Mouse (Mus musculus): ENCODE results near the gene Gm28539. TPM values are rescaled to one million over a fixed set of nuclear protein-coding genes. Genes with fewer than 3 reads are reported as not detected.
"Not testable (repeated sequence)": the region's sequence is repeated elsewhere in the genome, so short reads cannot be mapped to it uniquely, and the experiment has no call there.

The Gm28539 gene
- polyA plus RNA-seq, 1 experiment = not detected

DNA sequence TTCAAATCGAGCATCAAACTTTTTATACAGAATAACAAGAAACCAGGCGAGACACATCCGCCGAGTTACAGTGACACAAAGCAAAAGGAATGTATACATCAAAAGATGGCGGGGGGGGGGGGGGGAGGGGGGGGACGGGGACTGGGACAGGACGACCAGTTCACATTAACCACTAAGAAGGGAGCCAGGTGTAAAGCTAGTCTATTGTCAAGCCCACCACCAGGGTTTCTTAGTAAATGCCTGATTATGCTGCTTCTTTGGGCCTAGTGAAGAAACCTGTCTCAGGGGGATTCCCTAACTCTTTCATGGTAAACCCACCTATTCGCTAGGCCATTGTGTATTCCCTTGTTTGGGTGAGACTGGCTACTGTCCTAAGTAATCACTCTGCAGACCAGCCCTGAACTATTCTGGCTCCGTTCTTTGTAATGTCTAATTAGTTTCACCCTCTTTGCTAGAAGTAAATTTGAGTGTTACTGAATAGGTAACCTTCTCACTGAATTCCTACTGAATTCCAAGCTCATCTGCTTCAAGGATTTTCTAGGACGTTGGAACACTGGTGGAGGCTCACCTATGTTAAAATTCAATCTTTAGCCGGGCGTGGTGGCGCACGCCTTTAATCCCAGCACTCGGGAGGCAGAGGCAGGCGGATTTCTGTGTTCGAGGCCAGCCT, 13.3 kb downstream of the Gm28539 start:
- DNase-seq (ENCODE audit: extremely low spot score in 1 of 2, low spot score in 1 of 2) = not testable (repeated sequence)

DNA sequence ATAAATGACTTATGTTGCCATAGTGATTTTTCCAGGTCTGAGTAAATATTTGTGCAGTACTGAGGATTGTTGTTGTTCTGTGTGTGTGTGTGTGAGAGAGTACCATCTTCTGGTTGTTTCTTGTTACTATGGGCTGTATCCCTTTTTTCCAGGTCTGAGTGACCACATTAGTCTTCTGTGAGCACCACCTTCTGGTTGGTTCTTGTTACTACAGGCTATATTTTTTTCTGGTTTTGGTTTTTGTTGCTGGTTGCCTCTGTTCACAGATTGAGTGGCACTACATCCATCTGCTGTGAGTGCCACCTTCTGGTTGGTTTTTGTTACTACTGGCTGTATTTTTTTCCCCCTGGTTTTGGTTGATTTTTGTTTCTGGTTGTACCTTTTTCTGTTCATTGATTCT, 22.2 kb downstream of the Gm28539 start:
- peak in 1 of 2 experiments; percentile 74 for DNase-seq (ENCODE audit: extremely low spot score in 1 of 2, low spot score in 1 of 2)

DNA sequence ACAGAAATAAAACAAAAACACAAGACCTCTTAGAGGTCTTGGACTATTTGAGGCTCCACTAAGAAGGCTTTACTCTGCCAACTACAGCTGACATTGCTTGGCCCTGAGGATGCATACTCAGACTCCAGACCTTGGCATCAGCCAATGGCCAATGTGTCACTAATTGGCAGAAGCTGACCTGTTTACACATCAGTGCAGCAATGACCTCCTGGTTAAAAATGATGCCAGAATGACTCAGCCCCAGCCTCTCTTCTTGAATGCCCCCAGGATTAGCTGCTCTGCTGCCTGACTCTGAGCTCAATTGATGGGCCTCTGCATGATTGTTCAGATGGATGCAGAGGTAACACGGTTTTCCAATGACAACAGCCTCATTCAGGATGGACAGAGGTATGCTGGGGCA, 23.8 kb downstream of the Gm28539 start:
- DNase-seq (ENCODE audit: extremely low spot score in 1 of 2, low spot score in 1 of 2) = no peak

DNA sequence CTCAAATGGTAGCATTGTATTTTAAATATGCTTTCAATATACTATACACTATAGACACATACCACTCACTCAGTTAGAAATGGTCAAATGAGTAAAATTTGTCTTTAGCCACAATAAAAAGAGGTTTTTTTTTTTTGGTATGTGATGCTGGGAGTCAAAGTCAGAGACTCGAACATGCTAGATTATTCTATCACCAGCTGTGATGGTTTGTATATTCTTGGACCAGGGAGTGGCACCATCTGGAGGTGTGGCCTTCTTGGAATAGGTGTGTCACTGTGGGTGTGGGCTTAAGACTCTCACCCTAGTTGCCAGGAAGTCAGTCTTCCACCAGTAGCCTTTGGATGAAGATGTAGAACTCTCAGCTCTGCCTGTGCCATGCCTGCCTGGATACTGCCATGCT, 34.1 kb downstream of the Gm28539 start:
- DNase-seq (ENCODE audit: extremely low spot score in 1 of 2, low spot score in 1 of 2) = not testable (repeated sequence)

DNA sequence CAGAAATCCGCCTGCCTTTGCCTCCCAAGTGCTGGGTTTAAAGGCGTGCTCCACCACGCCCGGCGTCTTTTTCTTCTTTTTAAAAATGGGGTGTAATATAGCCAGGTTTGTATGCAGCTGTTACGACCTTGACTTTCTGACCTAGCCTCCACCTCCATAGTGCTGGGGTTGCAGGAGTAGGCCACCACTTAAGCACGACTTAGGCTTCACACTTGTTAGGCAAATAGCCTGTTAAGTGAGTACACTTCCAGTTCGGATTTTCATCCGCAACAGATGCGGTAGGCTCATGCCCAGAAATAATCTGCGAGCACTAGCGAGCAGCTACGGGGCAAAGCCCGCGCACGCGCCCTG, 39.7 kb downstream of the Gm28539 start:
- no peak for DNase-seq (ENCODE audit: extremely low spot score in 1 of 2, low spot score in 1 of 2)

DNA sequence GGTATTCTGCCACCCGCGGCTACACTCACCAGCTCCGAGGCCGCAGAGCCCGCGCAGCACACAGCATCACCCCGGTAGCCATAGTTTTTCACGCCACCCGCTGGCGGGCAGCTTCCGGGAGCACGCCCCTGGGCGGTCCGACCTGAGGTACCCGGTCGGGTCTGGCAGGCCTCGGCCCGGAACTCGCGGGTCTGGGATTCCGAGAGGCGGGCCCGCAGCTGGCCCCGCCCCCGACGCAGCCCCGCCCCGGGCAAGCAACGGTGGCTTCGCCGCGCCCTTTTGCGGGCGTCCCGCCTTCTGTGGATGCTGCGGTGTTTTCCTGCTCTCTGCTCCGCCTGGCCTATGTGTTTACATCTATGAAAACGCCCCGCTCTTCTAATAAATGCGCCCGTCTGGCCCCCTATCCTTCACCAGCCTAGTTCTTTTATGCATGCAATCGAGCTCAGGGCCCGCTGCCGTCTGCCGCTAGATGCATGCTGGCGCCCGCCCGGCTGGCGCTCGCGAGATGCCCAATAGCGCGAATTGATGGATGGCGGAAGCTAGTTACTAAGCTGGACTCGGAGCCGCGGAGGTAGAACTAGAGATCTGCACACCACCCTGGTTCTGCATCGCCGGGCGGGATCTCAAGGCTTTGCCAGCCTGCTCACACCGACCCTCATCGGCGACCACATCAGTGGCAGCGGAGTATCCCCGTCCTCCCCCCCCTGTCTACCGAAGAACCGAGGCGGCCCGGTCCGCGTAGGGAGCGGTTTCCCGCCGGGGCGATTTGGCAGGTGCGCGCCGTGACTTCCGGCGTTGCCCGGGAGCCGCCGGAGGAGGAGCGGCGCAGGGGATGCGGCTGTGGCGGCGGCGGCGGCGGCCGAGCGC, 40.3 kb downstream of the Gm28539 start, which contains the start of the genes Mrpl40 and Hira:
TSS of gene Mrpl40 (minus strand) at position 421 of the 867 bp plus-strand sequence.
TSS of gene Hira (plus strand) at position 596 of the 867 bp plus-strand sequence.
- peak; percentile 87 to 92 for DNase-seq (ENCODE audit: extremely low spot score in 1 of 2, low spot score in 1 of 2)

DNA sequence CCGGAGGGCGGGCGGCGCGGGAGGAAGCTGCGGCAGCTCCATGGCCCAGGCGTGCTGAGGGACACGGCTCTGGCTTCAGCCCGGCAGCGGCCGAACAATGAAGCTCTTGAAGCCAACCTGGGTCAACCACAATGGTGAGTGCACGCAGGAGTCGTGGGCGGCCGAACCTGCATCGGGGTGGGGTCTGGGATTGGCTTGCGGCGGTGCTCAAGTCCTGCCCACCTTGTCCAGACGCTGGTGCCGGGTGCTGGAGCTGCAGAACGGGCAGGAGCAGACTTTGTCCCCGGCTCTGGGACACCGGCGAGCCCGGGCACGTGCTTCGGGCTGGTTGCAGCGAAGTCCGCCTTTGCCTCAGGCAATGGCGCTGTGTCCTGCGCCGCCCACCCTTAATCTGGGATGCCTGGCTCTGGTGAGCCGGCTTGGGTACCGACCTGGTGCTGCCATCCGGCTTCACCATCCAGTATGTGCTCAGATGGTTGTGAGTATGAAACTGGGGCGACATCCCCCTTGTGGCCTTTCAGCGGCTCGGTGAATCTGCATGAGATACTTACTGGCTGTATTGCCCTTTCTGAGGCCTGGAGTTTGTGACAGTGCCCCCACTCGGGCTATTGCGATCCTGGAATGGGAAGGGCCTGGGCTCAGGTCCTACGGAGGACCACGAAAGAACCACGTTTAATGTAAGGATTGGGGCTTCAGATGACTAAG, 41.2 kb downstream of the Gm28539 start:
- peak; percentile 32 to 57 for DNase-seq (ENCODE audit: extremely low spot score in 1 of 2, low spot score in 1 of 2)

DNA sequence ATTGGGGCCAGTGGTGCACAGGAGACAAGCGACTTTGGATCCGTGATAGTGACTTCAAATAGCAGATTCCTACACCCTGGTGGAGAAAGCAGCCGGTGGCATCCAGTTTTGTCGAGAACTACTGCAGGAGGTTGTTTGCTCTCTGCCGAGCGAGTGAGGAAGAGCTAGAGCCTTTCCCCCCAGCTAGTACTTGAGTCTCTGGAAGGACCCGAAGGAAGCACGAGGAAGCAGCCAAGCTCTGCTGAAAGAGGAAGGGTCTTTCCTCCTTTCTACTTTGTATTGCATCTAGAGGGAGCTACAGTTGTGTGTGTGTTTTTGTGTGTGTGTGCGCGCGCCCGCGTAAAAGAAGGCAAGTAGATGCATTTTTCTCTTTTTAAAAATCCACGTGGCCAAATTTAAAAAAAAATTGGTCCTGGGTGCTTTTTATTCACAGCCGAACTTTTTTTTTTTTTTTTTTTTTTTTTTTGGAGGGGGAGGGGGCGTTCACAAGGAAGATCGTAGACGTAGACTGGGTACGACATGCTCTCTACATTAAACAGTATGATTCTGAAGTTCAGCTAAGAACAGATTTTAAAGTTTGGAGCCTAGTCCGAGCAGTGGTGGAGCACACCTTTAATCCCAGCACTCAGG, 41.8 kb downstream of the Gm28539 start:
- DNase-seq (ENCODE audit: extremely low spot score in 1 of 2, low spot score in 1 of 2) = peak in 1 of 2 experiments; percentile 10

DNA sequence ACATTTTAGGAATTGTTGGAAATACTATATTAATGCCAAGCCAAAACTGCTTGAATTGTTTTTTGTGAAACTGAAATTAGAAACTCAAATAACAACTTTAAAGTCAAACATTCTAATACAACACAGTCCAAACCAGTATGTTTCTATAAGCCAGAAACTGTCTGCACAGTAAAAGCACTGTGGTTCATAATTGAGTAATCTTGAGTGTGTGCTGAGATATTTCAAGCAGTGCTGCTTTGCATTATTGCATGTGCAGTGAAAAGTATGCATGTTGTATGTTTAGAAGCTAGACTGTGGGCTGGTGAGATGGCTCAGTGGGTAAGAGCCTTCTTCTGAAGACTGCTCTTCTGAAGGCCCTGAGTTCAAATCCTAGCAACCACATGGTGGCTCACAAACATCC, 47.7 kb downstream of the Gm28539 start:
- DNase-seq (ENCODE audit: extremely low spot score in 1 of 2, low spot score in 1 of 2) = no peak

DNA sequence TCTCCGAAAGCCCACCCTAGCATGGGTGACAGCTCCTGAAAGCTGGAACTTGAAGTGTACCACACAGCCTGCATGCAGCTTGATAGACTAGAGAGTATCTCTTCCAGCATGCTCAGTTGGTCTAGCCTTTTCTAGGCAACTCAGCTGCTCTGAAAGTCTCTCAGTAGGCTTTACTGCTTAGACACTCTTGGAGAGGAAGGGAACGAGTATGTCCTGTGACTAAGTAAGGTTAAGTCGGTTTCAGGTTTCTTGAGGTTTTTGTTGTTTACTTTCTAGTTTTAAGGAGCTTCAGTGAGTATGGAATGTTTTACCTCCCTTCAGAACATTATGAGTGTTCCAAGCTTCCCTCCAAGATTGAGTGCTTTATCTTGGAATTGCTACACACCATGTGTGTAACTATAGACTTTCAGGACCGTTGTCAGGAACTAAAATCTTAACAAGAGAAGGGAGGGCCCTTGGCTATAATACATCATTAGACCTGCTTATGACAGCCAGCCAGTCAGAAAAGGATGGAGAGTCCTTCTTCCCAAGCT, 57.5 kb downstream of the Gm28539 start:
- DNase-seq (ENCODE audit: extremely low spot score in 1 of 2, low spot score in 1 of 2) = no peak

DNA sequence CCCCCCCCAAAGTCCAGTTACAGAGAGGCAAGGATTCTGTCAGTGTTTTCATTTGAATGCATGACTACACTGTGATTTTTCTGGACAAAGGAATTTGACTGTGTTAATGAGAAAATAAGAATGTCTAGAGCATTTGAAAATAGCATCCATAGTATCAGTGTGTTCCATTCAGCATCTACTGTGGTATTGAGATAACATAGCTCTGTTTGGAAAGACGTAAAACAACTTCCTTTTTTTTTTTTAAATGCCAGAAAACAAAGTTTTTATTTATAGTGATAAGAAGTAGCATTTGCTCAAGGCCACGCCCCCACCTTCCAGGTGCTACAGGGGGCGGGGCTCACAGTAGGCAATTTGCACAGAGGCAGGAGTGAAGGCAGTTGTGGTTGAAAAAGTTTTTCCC, 58.9 kb downstream of the Gm28539 start:
- DNase-seq (ENCODE audit: extremely low spot score in 1 of 2, low spot score in 1 of 2) = no peak

DNA sequence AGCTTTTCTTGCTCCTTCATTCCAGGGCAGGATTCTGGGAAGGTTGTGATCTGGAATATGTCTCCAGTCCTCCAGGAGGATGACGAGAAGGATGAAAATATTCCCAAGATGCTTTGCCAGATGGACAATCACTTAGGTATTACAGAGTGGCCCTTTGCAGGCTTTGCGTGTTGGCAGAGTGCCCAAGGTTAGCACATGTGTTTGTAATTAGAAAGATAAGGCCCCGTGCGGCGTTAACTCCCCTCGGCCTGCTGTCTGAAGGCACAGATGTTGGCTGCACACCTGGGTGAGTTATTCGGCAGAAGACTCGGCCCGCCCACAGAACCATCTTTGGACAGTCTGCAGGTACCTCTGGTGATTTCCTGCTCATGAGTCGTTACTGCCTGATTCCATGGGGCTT, 60.0 kb downstream of the Gm28539 start:
- no peak for DNase-seq (ENCODE audit: extremely low spot score in 1 of 2, low spot score in 1 of 2)

DNA sequence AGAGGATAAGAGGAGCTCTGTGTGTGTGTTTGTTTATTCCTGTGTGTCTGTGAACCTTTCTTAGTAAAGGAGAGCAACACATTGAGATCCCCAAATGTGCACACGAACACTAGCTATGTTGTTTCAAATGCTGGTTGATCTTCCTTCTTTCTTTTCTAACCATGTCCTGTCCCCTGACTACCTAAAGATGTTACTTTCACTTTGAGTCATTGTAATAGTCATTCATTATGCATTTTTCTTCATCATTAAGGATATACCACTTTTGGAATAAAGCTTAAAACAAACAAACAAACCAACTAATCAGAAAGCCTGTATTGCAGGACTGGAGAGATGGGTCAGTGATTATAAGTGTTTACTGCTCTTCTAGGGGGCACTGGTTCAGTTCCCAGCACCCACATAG, 69.3 kb downstream of the Gm28539 start:
- DNase-seq (ENCODE audit: extremely low spot score in 1 of 2, low spot score in 1 of 2) = no peak

DNA sequence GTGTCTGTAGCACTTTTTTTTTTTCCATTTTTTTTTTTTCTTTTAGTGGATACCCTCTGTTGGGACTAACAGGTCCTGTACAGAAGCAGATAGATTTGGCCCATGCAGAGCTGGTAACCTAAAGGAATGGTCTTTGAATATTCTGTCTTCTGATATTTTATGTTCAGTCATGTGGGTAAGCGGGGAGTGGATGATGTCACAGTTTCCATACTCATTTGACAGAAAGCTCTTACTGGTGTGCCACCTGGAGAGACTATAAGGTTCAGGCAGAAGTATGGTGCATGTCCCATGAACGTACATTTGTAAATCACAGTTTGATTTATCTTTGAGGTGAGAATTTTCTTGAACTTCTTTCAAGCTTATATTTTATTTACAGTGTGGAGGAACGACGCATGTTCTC, 79.7 kb downstream of the Gm28539 start:
- no peak for DNase-seq (ENCODE audit: extremely low spot score in 1 of 2, low spot score in 1 of 2)

DNA sequence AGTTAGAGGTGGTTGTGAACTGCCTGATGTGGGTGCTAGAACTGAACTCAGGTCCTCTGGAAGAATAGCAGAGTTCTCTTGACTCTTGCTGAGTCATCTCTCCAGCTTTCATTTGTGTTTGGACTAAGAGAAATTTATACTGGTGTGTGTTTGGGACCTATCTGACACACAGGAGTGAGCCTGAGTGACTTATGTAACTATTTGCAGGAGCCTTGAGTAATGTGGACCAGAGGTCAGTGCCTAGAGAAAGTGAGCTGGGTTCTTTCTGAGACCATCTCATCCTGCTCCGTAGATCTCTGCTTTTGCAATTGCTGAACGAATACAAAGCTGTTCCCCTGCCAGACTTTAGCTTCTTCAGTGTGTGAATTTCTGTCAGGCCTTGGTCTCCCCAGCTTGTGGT, 85.4 kb downstream of the Gm28539 start:
- DNase-seq (ENCODE audit: extremely low spot score in 1 of 2, low spot score in 1 of 2) = no peak

DNA sequence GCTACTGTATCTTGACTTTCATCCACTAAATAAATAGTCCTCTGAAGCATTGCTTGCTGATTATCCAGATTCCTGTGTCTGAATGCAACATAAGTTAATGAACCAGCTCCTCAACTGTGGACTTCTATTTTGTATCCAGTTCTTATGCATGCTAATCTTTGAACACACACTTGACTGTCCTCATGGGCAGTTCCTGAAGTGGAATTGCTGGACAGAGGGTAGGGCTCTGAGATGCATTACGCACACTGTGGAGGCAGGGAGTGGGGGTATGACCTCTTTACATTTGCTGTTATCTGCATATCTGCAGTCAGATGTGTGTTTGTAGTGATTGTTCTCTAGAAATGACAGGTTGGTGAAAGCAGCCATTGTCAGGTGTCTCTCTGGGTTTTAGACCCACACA, 91.6 kb downstream of the Gm28539 start:
- DNase-seq (ENCODE audit: extremely low spot score in 1 of 2, low spot score in 1 of 2) = no peak

DNA sequence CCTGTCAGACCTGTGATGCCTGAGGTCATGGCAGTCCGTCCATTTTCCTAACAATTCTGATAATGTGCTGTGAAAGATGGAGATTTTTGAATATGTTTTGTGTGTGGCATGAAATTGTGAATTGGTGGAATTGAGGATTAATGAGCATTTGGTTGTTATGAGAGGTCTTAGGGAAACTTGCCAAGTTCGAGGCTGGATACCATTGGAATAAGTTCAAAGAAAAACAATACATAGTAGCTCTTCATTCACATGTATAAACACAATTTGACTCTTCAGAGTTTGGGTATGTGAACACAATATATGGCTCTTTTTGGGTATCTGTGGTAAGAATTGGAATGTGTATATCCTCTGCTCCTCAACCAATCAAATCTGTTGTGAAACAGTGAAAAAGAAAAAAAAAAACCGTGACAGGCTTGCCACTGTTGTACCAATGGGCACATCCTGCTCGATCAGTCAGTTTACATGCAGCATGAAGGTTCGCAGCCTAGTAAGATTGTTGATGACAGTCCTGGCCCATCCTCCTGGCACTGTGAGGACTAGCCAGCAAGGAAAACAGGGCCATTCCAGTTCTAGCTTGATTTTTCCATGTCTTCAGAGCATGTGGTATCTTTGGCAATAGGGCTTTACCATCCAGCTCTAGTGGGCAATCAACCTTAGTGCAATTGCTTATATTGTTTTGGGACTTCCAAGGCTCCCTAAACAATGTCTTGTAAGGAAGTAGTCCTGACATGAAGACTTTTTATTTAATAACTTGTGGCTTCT, 102.1 kb downstream of the Gm28539 start:
- no peak for DNase-seq (ENCODE audit: extremely low spot score in 1 of 2, low spot score in 1 of 2)

DNA sequence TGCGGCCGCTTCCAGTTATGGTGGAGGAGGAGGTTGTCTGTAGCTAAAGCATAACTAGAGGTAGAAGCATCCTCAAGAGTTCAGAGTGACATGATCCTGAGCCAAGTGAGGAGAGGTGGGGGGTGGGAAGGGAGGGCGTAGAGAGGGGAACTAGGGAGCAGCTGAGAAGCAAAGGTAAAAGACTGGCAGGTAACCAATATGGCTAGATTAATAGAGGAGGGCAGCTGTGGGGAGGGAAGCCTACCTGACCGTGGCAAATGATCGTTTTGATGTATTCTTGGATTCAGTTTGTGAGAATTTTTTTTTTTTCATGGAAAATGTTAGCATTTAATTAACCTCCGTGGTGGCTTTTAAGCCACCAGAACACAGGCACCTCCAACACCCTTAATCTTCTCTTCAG, 107.5 kb downstream of the Gm28539 start:
- DNase-seq (ENCODE audit: extremely low spot score in 1 of 2, low spot score in 1 of 2) = no peak

DNA sequence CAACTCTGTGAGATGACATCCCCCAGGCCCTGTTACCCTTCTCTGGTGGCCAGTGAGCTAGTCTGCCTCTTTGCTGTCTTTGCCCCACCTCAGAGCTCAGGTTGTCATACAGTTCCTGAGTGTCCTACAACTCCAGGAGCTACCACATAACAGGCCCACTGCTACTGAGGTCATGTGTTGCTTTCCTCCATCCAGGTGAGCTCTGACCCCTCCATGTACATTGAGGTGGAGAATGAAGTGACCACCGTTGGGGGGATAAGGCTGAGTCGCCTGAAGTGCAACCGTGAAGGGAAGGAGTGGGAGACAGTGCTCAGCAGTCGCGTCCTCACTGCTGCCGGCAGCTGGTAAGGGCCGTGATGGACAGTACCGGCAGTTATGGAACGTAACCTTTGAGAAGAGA, 112.6 kb downstream of the Gm28539 start:
- DNase-seq (ENCODE audit: extremely low spot score in 1 of 2, low spot score in 1 of 2) = no peak

DNA sequence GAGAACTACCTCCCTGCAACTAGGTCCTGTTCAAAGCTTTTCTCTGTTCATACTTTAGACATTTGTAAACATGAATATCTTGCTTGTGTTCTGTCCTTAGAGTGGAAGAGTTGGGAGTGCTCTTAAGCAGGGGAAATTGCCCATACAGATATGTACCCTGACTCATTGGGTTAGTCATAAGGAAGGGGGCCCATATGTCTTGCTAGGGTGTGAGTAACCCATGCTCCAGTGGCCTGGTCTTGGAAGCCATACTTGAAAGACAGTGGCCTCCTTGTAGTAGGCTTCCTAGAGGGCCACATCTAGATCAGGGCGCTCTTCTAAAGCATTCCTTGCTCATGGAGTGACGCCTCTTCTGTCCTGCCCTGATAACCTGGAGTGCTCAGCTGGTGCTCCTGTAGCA, 114.0 kb downstream of the Gm28539 start:
- no peak for DNase-seq (ENCODE audit: extremely low spot score in 1 of 2, low spot score in 1 of 2)
